Mouse (Mus musculus) small intestine, adult 2 months (tissue): ENCODE data around the gene Il27ra.

Source experiments
- CTCF ChIP-seq: fragments of 200-500 bp; IDR thresholded peaks from 2 replicates; pipeline ENCODE4 v1.5.1; 2012; ENCODE audit warnings: low read depth, mild to moderate bottlenecking, control low read depth, inconsistent platforms, low read length, moderate library complexity, mixed read lengths; ENCODE audit not compliant: insufficient replicate concordance, insufficient read length; ENCODE audit errors: extremely low read depth
- POLR2A ChIP-seq: fragments of 200-500 bp; IDR thresholded peaks from 2 replicates; pipeline ENCODE4 v1.6.1; 2012; ENCODE audit warnings: low read depth, mild to moderate bottlenecking, control low read depth, inconsistent platforms, low read length, moderate library complexity

GRCm38 (mm10) chr8:83997511-83998141 lies 44.8 kb downstream of the Il27ra start, which contains the start of gene Samd1:
- TF ChIP-seq POLR2A (no peak), CTCF (no peak)
